10 mouse cellular contexts compared by ENCODE assay signal in the genomic region with DNA sequence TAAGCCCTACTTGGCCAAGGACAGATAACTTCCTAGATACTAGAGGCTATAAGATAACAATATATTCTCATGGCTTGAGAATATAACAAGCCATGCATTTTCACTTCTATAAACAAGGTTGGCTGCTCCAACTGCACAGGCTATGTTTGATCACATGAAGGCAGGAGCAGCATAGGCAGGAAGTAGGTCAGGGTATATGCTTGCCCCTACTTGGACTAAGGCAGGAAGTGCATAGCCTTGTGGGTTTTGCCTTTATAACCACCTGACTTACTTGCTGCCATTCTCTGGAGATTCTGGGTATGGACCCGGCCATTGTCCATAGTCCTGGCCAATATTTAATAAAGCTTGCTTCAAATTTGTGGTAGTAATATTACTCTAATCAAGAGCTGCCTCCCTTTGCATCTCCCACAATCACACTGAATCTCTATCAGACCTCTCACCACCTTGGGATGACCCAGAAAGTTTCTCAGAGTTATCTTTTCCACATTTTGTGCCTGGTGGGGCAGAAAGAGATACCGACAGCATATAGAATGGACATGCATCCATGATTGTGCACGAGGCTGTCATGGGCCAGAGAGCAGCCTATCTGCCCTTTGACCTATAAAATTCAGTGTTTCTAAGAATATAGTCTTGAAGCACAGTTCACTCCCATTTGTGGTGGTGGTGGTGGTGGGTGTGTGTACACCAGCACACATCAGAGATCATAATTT.
DNase-seq lines count a peak whose midpoint lies in the region; ATAC-seq and TF ChIP-seq lines count a peak whose summit lies in the region.
"Had no signal": no experiment of that assay in that cellular context is flagged by ENCODE, and none has a peak within 500 bp of the region (broad histone marks: within the 10 kb centered on the region; RNA-seq: fewer than 3 reads in every experiment).

No protein-coding gene starts in this region.

- no peaks in the 10 kb centered on the region for H3K27me3 ChIP-seq in hindbrain, embryonic 11.5 days (ENCODE audit: control insufficient read depth, insufficient read depth, low read length)
- H3K27me3 ChIP-seq in hindbrain, embryonic 13.5 days: no peaks in the 10 kb centered on the region
- no peaks in the 10 kb centered on the region for H3K27me3 ChIP-seq in stomach, embryonic 14.5 days (ENCODE audit: control insufficient read depth, insufficient read depth, low read length)
- no peaks in the 10 kb centered on the region for H3K27me3 ChIP-seq in stomach, postnatal 0 days (ENCODE audit: control insufficient read depth, insufficient read depth, low read length)
- H3K27me3 ChIP-seq in liver, embryonic 14.5 days (ENCODE audit: control insufficient read depth, insufficient read depth, low read length): no peaks in the 10 kb centered on the region

- DNase-seq in hindbrain, embryonic 11.5 days (ENCODE audit: low spot score): no peak
- no peak for DNase-seq in stomach, postnatal 0 days (ENCODE audit: low spot score)
- DNase-seq in liver, embryonic 14.5 days (ENCODE audit: low read depth in 3 of 3, low spot score in 3 of 3): no peak
- no peak for DNase-seq in urinary bladder, postnatal 36 days (ENCODE audit: low spot score in 2 of 2)
- no peak for DNase-seq in urinary bladder, postnatal 4 days (ENCODE audit: low spot score in 2 of 2)
- DNase-seq in left cerebral cortex, postnatal 36 days (ENCODE audit: low spot score in 2 of 2): no peak
- DNase-seq: kidney, adult 8-10 months had no signal

- H3K4me2 ChIP-seq in hindbrain, embryonic 11.5 days (replicated peaks; ENCODE audit: low read depth, low read length): no peak overlapping the region
- no peak overlapping the region for H3K4me2 ChIP-seq in hindbrain, embryonic 13.5 days
- no peak overlapping the region for H3K4me2 ChIP-seq in stomach, embryonic 14.5 days (replicated peaks; ENCODE audit: low read depth, low read length)
- no peak overlapping the region for H3K4me2 ChIP-seq in stomach, postnatal 0 days (replicated peaks; ENCODE audit: low read depth)
- peak overlapping the region; percentile 34; the same call in 1 of the 2 replicates for H3K4me2 ChIP-seq in liver, embryonic 14.5 days (ENCODE audit: low read depth)

- TF ChIP-seq CTCF in stomach, postnatal 0 days (IDR thresholded peaks at IDR 0.05; ENCODE audit: low read depth): no peak
- TF ChIP-seq CTCF in liver, embryonic 14.5 days (IDR thresholded peaks at IDR 0.05; ENCODE audit: low read depth): no peak

- H3K4me3 ChIP-seq in hindbrain, embryonic 11.5 days (ENCODE audit: low read depth, low read length): no peak overlapping the region
- H3K4me3 ChIP-seq in hindbrain, embryonic 13.5 days: no peak overlapping the region
- H3K4me3 ChIP-seq in stomach, embryonic 14.5 days (ENCODE audit: low read depth, low read length): no peak overlapping the region
- no peak overlapping the region for H3K4me3 ChIP-seq in stomach, postnatal 0 days (ENCODE audit: low read depth, low read length)
- H3K4me3 ChIP-seq in liver, embryonic 14.5 days (ENCODE audit: insufficient read depth in 1 of 2, low read depth in 2 of 2, low read length in 2 of 2): no peak overlapping the region

- no peaks in the 10 kb centered on the region for H3K9me3 ChIP-seq in hindbrain, embryonic 11.5 days (ENCODE audit: control insufficient read depth, low read length)
- H3K9me3 ChIP-seq in hindbrain, embryonic 13.5 days: no peaks in the 10 kb centered on the region
- no peaks in the 10 kb centered on the region for H3K9me3 ChIP-seq in stomach, embryonic 14.5 days (ENCODE audit: control insufficient read depth, low read depth, low read length)
- no peaks in the 10 kb centered on the region for H3K9me3 ChIP-seq in stomach, postnatal 0 days (ENCODE audit: control insufficient read depth, low read length)
- no peaks in the 10 kb centered on the region for H3K9me3 ChIP-seq in liver, embryonic 14.5 days (ENCODE audit: control insufficient read depth, low read length)
- H3K9me3 ChIP-seq: G1E had no signal

- H3K27ac ChIP-seq in hindbrain, embryonic 11.5 days (ENCODE audit: low read depth, low read length): 0 out of 2 replicates have a peak overlapping the region, but pooled peaks have one; percentile 63
- no peak overlapping the region for H3K27ac ChIP-seq in hindbrain, embryonic 13.5 days
- H3K27ac ChIP-seq in stomach, embryonic 14.5 days (ENCODE audit: low read length): peak overlapping the region; percentile 74; the same call in 1 of the 2 replicates
- H3K27ac ChIP-seq in stomach, postnatal 0 days (replicated peaks): no peak overlapping the region
- H3K27ac ChIP-seq in liver, embryonic 14.5 days: no peak overlapping the region; the same call in 1 of the 2 replicates

- intact Hi-C loops in left cerebral cortex, postnatal 36 days (cut with DNase I): loop anchor here (10.0 kb wide), 1 partner anchor 325 kb away; no protein-coding TSS in a partner anchor

- TF ChIP-seq EP300 in stomach, postnatal 0 days (optimal IDR thresholded peaks at IDR 0.05): no peak
- TF ChIP-seq EP300 in liver, embryonic 14.5 days (IDR thresholded peaks at IDR 0.05; ENCODE audit: low read depth): peak; percentile 38

- 51% methylated on average over 3 of the region's 3 CpGs for WGBS in hindbrain, embryonic 11.5 days
- 71% methylated on average over 3 of the region's 3 CpGs for WGBS in hindbrain, embryonic 13.5 days
- WGBS in stomach, embryonic 14.5 days: 76% methylated on average over 3 of the region's 3 CpGs
- WGBS in stomach, postnatal 0 days: 73% methylated on average over 3 of the region's 3 CpGs
- 31% methylated on average over 3 of the region's 3 CpGs for WGBS in liver, embryonic 14.5 days (ENCODE audit: insufficient replicate concordance)

- peak; percentile 7; the same call in 1 of the 2 replicates for ATAC-seq in hindbrain, embryonic 11.5 days (ENCODE audit: low FRiP score)
- no peak for ATAC-seq in hindbrain, embryonic 13.5 days (ENCODE audit: low FRiP score)
- ATAC-seq in stomach, embryonic 14.5 days (ENCODE audit: insufficient number of reproducible peaks, insufficient read depth, low FRiP score, low read depth): no peak
- no peak for ATAC-seq in stomach, postnatal 0 days (ENCODE audit: low FRiP score, low TSS enrichment)
- peak; percentile 45 for ATAC-seq in liver, embryonic 14.5 days (ENCODE audit: insufficient read depth)

- peaks cover 2% of the 10 kb centered on the region for H3K4me1 ChIP-seq in hindbrain, embryonic 11.5 days (replicated peaks; ENCODE audit: control insufficient read depth, insufficient read depth, low read length)
- H3K4me1 ChIP-seq in hindbrain, embryonic 13.5 days (replicated peaks): peaks cover 12% of the 10 kb centered on the region
- H3K4me1 ChIP-seq in stomach, embryonic 14.5 days (ENCODE audit: control insufficient read depth, insufficient read depth, low read length): peaks cover 17% of the 10 kb centered on the region
- H3K4me1 ChIP-seq in stomach, postnatal 0 days (replicated peaks; ENCODE audit: control insufficient read depth, insufficient read depth): 0 out of 2 replicates have a peak, but pooled peaks cover 2% of the 10 kb centered on the region
- peaks cover 17 to 26% of the 10 kb centered on the region in 2 experiments for H3K4me1 ChIP-seq in liver, embryonic 14.5 days (replicated peaks; ENCODE audit: control insufficient read depth in 2 of 2, insufficient read depth in 2 of 2, low read length in 1 of 2)

- H3K9ac ChIP-seq in hindbrain, embryonic 11.5 days (ENCODE audit: low read depth, low read length): no peak overlapping the region
- H3K9ac ChIP-seq in hindbrain, embryonic 13.5 days: no peak overlapping the region
- no peak overlapping the region for H3K9ac ChIP-seq in stomach, embryonic 14.5 days (replicated peaks; ENCODE audit: low read depth, low read length)
- no peak overlapping the region for H3K9ac ChIP-seq in stomach, postnatal 0 days (ENCODE audit: low read length)
- H3K9ac ChIP-seq in liver, embryonic 14.5 days (replicated peaks): no peak overlapping the region; the same call in 1 of the 2 replicates

- H3K36me3 ChIP-seq in hindbrain, embryonic 11.5 days (ENCODE audit: control insufficient read depth, insufficient read depth, low read length): no peaks in the 10 kb centered on the region
- H3K36me3 ChIP-seq in hindbrain, embryonic 13.5 days: no peaks in the 10 kb centered on the region
- H3K36me3 ChIP-seq in stomach, embryonic 14.5 days (ENCODE audit: control insufficient read depth, insufficient read depth, low read length): no peaks in the 10 kb centered on the region
- no peaks in the 10 kb centered on the region for H3K36me3 ChIP-seq in stomach, postnatal 0 days (ENCODE audit: control insufficient read depth, insufficient read depth, low read length)
- H3K36me3 ChIP-seq in liver, embryonic 14.5 days (replicated peaks; ENCODE audit: control insufficient read depth, insufficient read depth, low read depth): no peaks in the 10 kb centered on the region
- H3K36me3 ChIP-seq: G1E had no signal

Comparison
In these comparisons a context has a peak if more than half of its experiments do, and no peak if none do; other contexts are left out.
1. ATAC-seq: peak in hindbrain, embryonic 11.5 days (single experiment) and liver, embryonic 14.5 days (single experiment); none in hindbrain, embryonic 13.5 days (single experiment), stomach, embryonic 14.5 days (single experiment) and stomach, postnatal 0 days (single experiment).
2. H3K27ac ChIP-seq: peak in hindbrain, embryonic 11.5 days (single experiment) and stomach, embryonic 14.5 days (single experiment); none in hindbrain, embryonic 13.5 days (single experiment), stomach, postnatal 0 days (single experiment) and liver, embryonic 14.5 days (single experiment).